Mouse (Mus musculus): ENCODE data around the gene Gm45062.
"Not testable (repeated sequence)": the region's sequence is repeated elsewhere in the genome, so short reads cannot be mapped to it uniquely, and the experiment has no call there.

Gene Gm45062

GRCm38 (mm10) chr6:8316201-8316600 is 57.0 kb downstream of the Gm45062 start:
- DNase-seq: no peak

- no peak for DNase-seq
These were observed 60.3 kb downstream of the Gm45062 start for GRCm38 (mm10) chr6:8319591-8319990.

- not testable (repeated sequence) for DNase-seq
These were observed 72.2 kb downstream of the Gm45062 start for GRCm38 (mm10) chr6:8331496-8331895.

GRCm38 (mm10) chr6:8333380-8333779 is 74.1 kb downstream of the Gm45062 start:
- DNase-seq: no peak

GRCm38 (mm10) chr6:8336487-8337390 is 77.5 kb downstream of the Gm45062 start:
- DNase-seq: no peak

- no peak for DNase-seq
These were observed 80.2 kb downstream of the Gm45062 start for GRCm38 (mm10) chr6:8339453-8339852.

GRCm38 (mm10) chr6:8343271-8343670 is 84.0 kb downstream of the Gm45062 start:
- DNase-seq: no peak

GRCm38 (mm10) chr6:8345219-8345856 is 86.1 kb downstream of the Gm45062 start:
- no peak for DNase-seq

- no peak for DNase-seq
These were observed 87.9 kb downstream of the Gm45062 start for GRCm38 (mm10) chr6:8347154-8347553.

- no peak for DNase-seq
These were observed 89.1 kb downstream of the Gm45062 start for GRCm38 (mm10) chr6:8348344-8348743.

GRCm38 (mm10) chr6:8349060-8349670 is 89.9 kb downstream of the Gm45062 start:
- DNase-seq: no peak

GRCm38 (mm10) chr6:8351507-8351906 is 92.3 kb downstream of the Gm45062 start:
- DNase-seq: no peak

- no peak for DNase-seq
These were observed 93.4 kb downstream of the Gm45062 start for GRCm38 (mm10) chr6:8352533-8353168.

GRCm38 (mm10) chr6:8353461-8353860 is 94.2 kb downstream of the Gm45062 start:
- no peak for DNase-seq

GRCm38 (mm10) chr6:8354846-8355245 is 95.6 kb downstream of the Gm45062 start:
- DNase-seq: no peak

- no peak for DNase-seq
These were observed 99.0 kb downstream of the Gm45062 start for GRCm38 (mm10) chr6:8358232-8358631.

- no peak for DNase-seq
These were observed 99.5 kb downstream of the Gm45062 start for GRCm38 (mm10) chr6:8358782-8359181.

GRCm38 (mm10) chr6:8360805-8361204 is 101.6 kb downstream of the Gm45062 start:
- no peak for DNase-seq

- no peak for DNase-seq
These were observed 104.9 kb downstream of the Gm45062 start for GRCm38 (mm10) chr6:8364033-8364756.

- DNase-seq: no peak
These were observed 105.5 kb downstream of the Gm45062 start for GRCm38 (mm10) chr6:8364757-8365150.

- no peak for DNase-seq
These were observed 108.4 kb downstream of the Gm45062 start for GRCm38 (mm10) chr6:8367675-8368074.

GRCm38 (mm10) chr6:8368198-8368864 is 109.1 kb downstream of the Gm45062 start:
- DNase-seq: no peak
